Mouse (Mus musculus) cerebellum, postnatal 14 days (tissue): ENCODE measurements around the gene Hist1h4f.
A peak's percentile ranks its signal among the peaks of the same experiment; 100 is the strongest.

Experiments
- DNase-seq, 2 experiments: peaks; one replicate each; pipeline ENCODE4 v3.0.0; 2021; ENCODE audit warnings: mixed read lengths in 2 of 2

Gene Hist1h4f

DNA sequence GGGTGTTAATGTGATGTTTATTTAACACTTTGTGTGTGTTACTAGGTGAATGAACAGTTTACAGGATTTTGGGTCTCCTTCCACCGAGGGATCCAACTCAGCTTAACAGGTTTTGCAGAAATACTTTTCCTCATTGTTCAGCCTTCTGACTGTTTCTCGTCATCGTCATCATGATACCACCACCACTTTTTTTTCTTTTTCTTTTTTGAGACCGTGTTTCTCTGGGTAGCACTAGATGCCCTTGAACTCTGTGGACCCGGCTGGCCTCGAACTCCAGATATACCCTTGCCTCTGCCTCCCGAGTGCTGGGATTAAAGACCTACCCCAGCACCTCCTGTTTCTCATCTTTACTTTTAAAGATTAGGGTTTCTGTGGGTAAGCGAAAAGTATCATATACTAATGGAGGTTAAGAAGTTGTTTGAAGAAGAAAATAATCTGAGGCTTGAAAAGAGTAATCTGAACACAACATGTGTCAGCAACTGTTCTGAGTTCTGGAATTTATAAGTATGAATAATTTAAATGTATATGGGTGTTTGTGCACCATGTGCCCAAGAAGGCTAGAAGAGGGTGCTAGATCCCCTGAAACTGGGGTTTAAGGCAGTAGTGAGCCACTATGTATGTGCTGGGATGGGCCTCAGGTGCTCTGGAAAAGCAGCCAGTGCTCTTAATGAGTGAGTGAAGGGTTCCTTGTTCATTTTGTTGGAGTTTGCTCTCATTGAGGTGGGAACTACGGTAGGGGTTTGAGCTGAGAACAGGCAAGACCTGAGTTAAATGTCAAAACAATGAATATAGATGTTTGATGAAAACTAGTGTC is 19.0 kb downstream of the Hist1h4f start:
- DNase-seq, result no peak

DNA sequence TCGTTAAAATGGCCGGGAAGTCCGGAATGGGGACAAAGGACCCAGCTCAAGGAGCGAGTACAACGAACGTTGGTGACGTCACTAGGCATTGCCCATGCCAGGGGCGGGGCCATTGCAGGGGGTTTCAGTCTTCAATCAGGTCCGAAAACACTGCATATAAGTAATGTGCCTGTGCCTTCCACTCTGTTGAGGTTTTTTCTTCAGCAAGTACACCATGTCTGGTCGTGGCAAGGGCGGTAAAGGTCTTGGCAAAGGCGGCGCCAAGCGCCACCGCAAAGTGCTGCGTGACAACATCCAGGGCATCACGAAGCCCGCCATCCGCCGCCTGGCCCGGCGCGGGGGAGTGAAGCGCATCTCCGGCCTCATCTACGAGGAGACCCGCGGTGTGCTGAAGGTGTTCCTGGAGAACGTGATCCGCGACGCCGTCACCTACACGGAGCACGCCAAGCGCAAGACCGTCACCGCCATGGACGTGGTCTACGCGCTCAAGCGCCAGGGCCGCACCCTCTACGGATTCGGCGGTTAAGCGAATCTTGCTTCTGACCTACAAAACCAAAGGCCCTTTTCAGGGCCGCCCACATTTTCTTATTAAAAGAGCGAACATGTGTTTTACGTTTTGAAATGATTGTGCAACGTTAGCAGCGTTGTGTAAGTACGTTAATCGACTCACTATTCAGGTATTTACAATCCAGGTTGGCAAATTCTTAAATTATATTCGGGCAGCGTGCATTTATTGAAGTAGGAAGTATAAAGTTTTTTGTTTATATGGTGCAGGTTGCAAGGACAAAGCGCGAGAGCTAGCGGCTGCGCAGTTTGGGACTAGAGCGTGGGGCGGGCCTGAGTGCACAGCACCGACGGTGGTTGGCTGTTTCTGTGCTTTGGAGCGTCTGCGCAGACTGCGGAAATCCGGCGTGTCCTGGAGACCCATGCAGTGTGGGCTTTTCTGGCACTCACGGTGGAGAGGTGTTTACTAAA is 20.3 kb downstream of the Hist1h4f start, which contains the start of gene Hist1h4h:
Hist1h4h (plus strand) TSS at position 150 of the 975 bp plus-strand sequence.
- peak; percentile 97 to 99 for DNase-seq

DNA sequence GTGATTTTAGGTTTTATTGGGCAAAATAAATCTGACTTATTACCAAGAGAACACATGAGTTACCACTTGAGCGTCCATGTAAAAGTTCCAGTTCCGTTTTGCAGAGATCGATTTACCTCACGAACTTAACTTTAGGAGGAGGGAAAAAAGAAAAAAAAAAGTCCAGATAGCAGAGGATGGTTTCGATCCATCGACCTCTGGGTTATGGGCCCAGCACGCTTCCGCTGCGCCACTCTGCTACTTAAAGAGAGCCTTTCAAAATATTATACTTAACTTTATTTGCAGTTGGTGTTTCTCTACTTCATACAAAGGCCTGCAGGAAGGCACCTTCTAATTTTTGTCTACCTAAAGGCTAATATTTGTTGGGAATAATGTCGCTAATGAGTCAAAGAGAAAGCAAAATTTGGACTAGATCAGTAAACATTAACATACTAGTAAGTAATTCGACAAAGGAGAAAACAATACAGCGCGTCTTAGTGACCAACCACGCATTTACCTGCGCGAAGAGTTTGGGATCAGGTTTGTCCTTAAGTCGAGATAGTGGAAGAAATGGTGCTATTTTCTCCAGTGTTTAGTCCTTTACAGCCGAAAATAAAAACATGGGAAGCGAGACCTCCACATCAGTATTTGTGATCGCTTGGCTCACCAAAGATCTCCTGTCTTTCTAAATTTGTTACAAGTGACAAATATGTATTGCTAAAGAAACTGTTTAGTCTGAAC is 21.1 kb downstream of the Hist1h4f start:
- peak; percentile 75 to 80 for DNase-seq

DNA sequence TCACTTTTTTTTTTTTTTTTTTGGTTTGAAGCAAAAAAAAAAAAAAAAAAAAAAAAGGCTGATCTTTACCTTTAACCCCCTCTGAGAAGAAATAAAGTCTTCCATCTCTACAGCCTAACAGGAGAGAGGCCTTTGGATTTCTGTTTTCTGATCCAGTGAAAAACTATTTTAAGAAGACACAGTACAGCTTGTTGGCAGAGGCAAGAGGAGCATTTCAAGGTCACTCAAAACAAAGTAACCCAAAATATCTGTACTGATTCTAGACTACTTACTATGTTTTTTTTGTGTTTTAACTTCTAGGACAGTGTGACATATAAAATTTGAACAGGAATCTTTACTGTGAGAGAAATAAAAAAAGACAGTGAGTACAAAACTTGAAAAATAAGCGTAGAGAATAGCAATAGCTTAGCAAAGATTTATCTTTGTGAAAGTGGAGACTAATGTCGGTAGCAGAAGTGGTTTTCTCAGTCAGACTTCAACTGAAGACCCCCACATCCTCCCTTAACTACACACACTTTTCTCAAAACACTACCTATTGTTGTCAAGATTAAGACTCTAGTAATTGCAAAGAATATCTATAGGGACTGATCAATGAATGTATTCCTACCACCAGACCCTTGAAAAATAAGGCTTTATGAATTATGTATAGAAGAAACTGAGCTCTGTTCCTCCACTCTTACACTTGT is 21.8 kb downstream of the Hist1h4f start:
- DNase-seq, result no peak

GRCm38 (mm10) chr13:23529005-23529404 is 22.4 kb downstream of the Hist1h4f start:
- no peak for DNase-seq

GRCm38 (mm10) chr13:23526312-23526711 is 25.1 kb downstream of the Hist1h4f start:
- peak; percentile 97 for DNase-seq

DNA sequence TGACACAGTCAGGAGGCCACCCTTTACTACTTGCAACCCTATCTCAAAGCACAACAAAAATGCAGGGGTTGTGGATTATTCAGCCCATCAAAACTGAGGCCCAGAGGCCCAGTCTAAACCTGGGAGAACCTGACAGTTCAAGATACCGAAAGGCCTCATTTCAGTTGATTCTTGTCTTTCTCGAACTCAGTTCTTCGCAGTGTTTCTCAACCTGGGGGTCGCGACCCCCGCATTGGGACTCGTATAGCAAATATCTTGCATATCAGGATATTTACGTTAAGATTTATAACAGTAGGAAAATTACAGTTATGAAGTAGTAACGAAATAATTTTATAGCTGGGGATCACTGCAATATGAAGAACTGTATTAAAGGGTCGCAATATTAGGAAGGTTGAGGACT is 25.5 kb downstream of the Hist1h4f start:
- DNase-seq, result no peak

GRCm38 (mm10) chr13:23524654-23525053 is 26.8 kb downstream of the Hist1h4f start:
- peak; percentile 85 for DNase-seq

- no peak for DNase-seq
Measured at GRCm38 (mm10) chr13:23523976-23524375, 27.5 kb downstream of the Hist1h4f start.

DNA sequence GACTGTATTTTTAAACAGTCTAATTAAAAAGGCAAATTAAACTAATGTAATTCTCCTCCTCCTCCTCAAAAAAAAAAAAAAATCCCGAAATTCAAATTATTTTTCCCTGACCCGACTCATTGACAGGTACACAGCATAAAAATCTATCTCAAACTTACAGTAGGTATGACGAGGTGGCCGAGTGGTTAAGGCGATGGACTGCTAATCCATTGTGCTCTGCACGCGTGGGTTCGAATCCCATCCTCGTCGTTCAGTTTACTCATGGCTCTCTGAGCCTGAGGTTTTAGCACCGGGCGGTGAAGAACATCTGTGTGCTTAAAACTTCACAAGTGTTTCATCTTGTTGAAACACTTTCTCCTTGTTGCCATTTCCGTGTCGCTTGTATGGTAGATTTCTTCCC is 29.7 kb downstream of the Hist1h4f start:
- DNase-seq, result peak; percentile 78 to 86

- peak; percentile 82 to 83 for DNase-seq
Measured at GRCm38 (mm10) chr13:23519416-23519815, 32.0 kb downstream of the Hist1h4f start.

DNA sequence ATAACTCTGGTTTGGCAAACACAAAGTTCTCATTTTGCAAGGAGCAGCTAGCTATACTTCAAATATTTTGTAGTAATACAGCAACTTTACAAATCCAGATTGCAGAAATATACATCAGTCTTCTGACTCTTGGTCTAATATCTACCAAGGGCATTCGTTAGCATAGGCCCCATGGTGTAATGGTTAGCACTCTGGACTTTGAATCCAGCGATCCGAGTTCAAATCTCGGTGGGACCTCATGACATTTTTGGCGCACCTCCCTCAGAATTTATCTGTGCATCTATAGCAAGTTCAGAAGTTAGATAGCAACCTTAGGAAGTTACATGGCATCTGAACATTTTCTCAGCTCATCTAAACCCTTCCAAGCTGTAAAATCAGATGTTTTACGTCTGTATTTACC is 32.6 kb downstream of the Hist1h4f start:
- DNase-seq, result peak; percentile 87 to 88

DNA sequence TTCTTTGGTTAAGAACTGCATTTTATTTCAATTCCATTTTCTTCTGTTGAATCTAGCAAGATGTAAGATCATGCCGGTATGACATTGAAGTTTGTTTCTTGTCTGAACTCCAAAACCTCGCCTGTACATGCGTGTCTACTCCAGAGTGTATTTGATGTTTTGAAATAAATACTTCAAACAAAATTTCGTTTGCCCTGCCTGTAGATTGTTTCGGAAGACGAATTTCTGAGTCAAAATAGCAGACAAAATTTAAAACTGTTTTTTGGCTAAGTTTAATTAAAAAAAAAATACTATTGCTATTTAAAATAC is 33.2 kb downstream of the Hist1h4f start:
- DNase-seq, result no peak

DNA sequence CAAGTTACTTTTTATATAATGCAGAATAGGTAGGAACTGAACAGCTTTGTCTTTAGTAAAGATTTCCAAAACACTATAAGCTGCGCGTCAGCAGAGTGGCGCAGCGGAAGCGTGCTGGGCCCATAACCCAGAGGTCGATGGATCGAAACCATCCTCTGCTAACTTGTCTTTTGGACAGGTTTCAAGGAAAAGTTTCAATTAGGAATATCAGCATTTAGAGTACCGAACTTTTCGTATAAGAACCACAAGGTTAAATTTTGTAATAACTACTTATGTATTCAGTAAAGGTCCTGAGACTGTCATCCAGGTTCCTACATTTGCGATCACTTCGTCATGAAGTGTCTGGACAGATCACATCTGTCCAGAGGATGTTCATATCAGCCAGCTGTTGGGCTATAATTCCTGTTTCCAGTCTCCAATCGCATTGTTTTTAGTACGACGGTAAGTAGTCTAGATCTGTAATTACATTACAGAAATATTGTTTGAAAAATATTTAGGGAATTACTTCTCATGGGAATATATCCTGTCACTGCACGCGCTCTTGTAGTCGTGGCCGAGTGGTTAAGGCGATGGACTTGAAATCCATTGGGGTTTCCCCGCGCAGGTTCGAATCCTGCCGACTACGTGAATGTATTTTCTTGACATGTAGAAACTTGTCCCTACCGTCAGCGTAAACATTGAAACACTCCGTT is 33.7 kb downstream of the Hist1h4f start:
- peak; percentile 91 to 93 for DNase-seq

DNA sequence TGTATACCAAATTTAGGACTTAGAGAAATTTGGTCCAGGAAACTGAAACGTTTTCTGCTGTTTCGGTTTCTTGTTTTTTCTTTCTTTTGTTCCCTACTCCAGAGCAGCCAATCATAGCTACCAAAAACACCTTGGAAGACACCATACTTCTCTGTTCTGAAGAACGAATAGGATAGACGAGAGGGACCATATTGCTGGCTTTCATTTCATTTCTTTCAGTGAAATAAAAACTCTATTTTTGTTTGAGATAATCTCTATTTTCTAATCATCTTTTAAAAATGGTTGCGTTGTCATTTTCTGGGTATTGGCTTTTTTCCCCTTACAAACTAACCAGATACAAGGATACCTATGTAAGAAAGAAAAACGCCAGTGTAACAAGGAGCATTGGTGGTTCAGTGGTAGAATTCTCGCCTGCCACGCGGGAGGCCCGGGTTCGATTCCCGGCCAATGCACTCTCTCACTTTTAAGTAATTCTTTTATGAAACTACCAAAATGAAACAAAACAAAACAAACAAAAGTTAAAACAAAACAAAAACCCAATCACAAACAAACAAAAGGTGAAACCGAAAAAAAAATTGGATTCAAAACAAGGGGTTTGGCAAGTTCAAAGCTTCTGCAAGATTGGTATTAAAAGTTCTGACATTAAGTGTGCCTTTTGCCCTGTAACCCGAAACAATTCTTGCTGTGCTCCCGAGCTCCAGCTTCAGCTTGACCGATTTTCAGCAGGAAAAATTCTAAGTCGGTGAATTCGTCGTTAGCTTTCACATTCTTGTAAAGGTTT is 34.4 kb downstream of the Hist1h4f start:
- DNase-seq, result peak; percentile 87 to 90

GRCm38 (mm10) chr13:23515826-23516620 is 35.4 kb downstream of the Hist1h4f start:
- DNase-seq, result no peak

- no peak for DNase-seq
Measured at GRCm38 (mm10) chr13:23515281-23515680, 36.2 kb downstream of the Hist1h4f start.

GRCm38 (mm10) chr13:23513517-23513916 is 37.9 kb downstream of the Hist1h4f start:
- DNase-seq, result no peak

DNA sequence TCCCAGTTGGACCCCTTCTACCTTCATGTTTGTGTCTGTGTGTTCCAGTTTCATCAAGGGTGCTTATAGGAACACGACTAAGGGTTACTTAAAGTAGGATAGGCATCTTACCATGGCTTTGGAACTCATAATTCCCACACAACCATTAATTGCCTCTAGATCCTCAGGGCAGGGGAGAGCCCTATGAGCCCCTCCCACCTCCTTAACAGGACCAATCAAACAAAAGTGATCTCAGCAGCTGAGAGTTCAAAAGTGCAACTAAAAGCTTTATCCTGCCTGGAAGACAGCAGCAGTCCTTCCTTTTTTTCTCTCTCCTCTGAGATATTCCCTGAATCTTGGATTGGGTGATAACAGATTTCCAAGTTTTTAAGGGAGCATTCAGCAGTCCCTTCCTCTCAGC is 41.3 kb downstream of the Hist1h4f start:
- DNase-seq, result no peak
